Mouse (Mus musculus) MEL-GATA-1-ER (cell line): ENCODE measurements at regions not wholly inside any gene's neighbourhood (a gene's known extent, or its start where the extent isn't known, plus 50 kb on each side); places are given as distances from the start of the nearest gene placed in this dataset.

Source experiments
- DNase-seq: peaks from one replicate; pipeline ENCODE4 v3.0.0-alpha.2; 2012; ENCODE audit warnings: low read depth; ENCODE audit errors: extremely low read depth

DNA sequence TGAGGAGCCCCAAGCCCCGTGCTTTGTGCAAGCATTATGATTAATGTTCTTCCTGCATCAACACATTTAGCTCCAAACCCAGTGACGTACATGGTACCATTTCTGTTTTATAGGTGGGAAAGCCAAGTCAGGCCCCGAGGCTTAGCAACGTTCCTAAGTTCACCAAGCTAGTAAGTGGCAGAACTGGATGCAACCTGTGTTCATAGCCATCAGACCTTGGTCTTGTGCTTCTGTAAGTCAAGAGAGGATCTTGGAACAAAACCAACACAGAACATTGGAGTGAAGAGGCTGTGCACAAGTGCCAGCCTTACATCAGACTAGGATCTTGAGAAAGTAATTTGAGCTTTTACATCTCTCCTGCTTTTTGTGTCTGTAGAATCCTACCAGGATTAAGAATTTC, 71.3 kb downstream of the Cdc7 start:
- DNase-seq = no peak

DNA sequence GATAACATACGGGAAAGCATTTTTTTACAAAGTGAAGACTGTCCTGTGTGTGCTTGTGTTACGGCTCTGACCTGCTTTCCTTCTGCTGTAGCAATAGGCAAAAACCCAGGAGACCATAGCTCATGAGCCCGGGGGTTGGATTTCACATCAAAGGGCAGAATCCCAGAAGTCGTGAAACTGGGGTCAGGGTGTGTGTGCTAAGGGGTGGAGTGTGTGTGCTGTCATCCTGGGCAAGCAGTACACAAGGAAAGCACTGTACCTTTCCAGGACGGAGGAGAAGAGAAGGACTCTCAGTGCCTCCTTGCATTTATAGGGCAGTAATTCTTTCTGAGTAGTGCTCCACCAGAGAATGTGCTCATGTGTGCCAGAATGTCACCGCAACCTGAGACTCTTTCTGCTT, 71.7 kb downstream of the Cdc7 start:
- no peak for DNase-seq

DNA sequence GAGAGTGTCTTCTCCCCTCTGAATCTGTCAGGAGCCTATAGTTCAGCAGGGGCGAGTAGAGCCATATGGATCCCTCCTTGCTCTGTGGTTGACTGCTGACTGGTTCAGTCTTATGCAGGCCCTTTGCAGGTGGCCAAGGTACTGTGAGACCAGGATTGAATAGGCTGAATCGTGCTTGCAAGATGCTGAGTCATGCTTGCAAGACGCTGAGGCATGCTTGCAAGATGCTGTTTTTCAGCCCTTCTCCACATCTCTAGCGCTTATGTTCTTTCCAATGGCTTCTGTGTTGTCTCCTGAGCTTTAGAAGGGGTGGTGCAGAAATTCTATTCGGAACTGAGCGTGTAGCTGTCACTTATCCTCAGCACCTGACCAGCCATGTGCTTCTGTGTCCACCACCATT, 72.4 kb downstream of the Cdc7 start:
- DNase-seq = no peak

GRCm38 (mm10) chr5:107037087-107037486, 73.0 kb downstream of the Cdc7 start:
- no peak for DNase-seq

- DNase-seq = no peak
Measured at GRCm38 (mm10) chr5:107039340-107039739, 75.2 kb downstream of the Cdc7 start.

DNA sequence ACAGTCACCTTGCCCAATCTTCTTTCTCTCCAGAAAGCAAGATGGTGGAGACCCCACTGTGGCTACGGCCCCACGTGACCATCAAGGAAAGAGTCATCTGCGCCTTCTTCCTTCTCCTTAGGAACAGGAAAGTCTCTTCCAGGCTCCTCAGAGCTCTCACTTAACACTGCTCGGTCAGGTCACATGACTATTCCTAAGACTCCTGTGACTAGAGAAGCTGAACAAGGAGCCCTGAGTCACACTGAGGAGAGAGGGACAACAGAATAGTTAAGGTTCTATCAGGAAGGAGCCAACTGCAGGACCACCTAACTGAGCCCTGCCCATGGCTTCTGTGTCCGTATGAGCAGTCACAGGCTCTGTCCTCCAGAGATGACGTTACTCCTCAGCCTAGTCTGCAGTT, 75.8 kb downstream of the Cdc7 start:
- DNase-seq = no peak

DNA sequence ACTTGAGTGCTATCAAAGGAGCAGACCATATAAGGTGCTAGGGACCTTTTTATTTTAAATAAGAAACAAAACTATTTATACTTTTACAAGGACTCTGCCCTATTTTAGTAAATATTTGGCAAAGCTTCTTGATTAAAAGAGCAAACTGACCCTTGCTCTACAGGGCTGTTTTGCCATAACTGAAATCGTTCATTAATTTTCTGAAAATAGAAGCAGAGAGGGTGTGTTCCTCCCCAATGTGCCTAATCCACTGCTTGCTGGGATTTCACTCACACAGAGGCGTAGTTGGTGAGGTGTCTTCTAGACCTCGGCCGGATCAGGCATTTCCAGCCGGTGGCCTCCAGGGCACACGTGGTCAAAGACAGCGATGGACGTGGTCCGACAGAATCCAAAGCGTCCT, 76.4 kb downstream of the Cdc7 start:
- no peak for DNase-seq

- DNase-seq = no peak
Measured at GRCm38 (mm10) chr5:107045163-107045562, 81.0 kb downstream of the Cdc7 start.

GRCm38 (mm10) chr5:107046501-107046931, 82.4 kb downstream of the Cdc7 start:
- DNase-seq = no peak

- DNase-seq = peak; percentile 34
Measured at GRCm38 (mm10) chr5:107048607-107049006, 84.5 kb downstream of the Cdc7 start.

DNA sequence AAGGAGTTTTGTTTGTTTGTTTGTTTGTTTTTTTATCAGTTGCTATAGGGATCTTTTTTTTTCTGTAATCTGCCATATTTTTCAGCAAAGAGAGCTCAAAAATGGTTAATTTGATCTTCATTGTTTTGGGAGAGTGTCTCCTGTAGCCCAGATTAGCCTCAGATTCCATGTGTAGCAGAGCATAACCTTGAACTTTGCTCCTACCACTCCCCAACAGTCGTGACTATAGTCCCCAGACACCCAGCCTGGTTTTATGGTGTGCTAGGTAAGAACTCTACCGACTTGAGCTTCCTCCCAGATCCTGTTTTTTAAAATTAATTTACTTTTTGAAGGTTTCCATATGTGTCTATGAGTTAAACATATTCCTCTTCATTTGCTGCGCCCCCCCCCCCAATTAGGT, 86.0 kb downstream of the Cdc7 start:
- DNase-seq = no peak

- DNase-seq = no peak
Measured at GRCm38 (mm10) chr5:107051868-107052267, 87.7 kb downstream of the Cdc7 start.

- no peak for DNase-seq
Measured at GRCm38 (mm10) chr5:107054900-107055452, 90.9 kb downstream of the Cdc7 start.

DNA sequence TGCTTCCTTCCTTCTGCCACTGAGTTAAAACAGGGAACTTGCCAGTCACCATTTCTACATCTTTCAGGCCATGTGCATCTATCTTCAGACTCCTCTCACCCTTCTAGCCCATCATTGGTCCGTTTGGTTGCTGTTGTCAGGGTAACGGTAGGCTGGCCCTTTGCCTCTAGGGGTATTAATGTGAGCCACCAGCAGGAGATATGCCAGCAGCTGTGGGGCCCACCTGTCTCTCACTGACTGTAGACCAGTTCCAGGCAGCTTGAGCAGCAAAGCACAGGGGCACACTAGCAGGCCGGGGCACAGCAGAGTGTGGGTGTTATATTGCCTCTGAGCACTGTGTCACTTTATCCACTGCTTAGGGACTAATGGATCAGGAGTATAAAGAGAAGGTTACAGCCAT, 91.3 kb downstream of the Cdc7 start:
- no peak for DNase-seq
